Mouse (Mus musculus) ES-E14 (cell line): ENCODE data around the gene Olfr694.

ENCODE experiments used
- CHD2 ChIP-seq: IDR thresholded peaks from 2 replicates; pipeline ENCODE4 v1.6.1; 2014; ENCODE audit warnings: mild to moderate bottlenecking, low read depth, low read length, inconsistent platforms
- HCFC1 ChIP-seq: IDR thresholded peaks from 2 replicates; pipeline ENCODE4 v1.6.1; 2012; ENCODE audit warnings: low read length, inconsistent platforms, borderline replicate concordance; ENCODE audit not compliant: insufficient read depth
- MAFK ChIP-seq: IDR thresholded peaks from 2 replicates; pipeline ENCODE4 v1.6.1; 2014; ENCODE audit warnings: mild to moderate bottlenecking, low read depth, low read length, inconsistent platforms; ENCODE audit not compliant: insufficient read depth
- ZC3H11A ChIP-seq: IDR thresholded peaks from 2 replicates; pipeline ENCODE4 v1.6.1; 2012; ENCODE audit warnings: low read depth, mild to moderate bottlenecking, inconsistent platforms, low read length, borderline replicate concordance
- ZNF384 ChIP-seq: IDR thresholded peaks from 2 replicates; pipeline ENCODE4 v1.6.1; 2012; ENCODE audit warnings: low read depth, low read length, inconsistent platforms

DNA sequence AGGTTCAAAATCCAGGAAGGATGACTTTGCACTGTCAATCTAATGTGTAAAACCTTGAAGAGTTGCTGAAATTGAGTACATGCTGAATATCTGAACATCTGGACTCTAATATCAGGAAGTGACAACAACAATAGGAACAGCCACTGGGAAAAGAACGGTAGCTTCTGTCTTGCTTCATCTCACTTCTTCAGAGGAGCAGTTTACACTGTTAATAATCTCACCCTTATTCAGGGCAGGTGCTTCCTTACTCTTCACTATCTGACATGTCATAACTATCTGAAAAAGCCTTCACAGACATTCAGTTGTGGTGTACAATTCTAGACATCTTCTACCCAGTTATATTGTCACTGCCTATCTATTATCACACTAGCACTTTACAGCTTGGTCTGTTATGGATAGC is 50.8 kb downstream of the Olfr694 start:
- TF ChIP-seq ZNF384 (no peak), HCFC1 (no peak), MAFK (no peak), ZC3H11A (no peak), CHD2 (no peak)
